Mouse (Mus musculus): ENCODE results near the gene Rtl9.

GRCm38 (mm10) chrX:143067115-143067514 is 32.3 kb upstream of the Rtl9 start:
- TF ChIP-seq POLR2A (IDR thresholded peaks at IDR 0.05; ENCODE audit: low read depth, low read length) (no peak), CTCF (IDR thresholded peaks at IDR 0.05; ENCODE audit: extremely low read depth, insufficient read length, insufficient replicate concordance, low read depth, low read length) (no peak)
